Mouse (Mus musculus) gastrocnemius, postnatal 25 days (tissue): ENCODE results near the gene Clic4. TPM values are rescaled to one million over a fixed set of nuclear protein-coding genes. Genes with fewer than 3 reads are reported as not detected.

Experiments used
- DNase-seq: peaks from one replicate; pipeline ENCODE4 v3.0.0; 2022
- total RNA-seq, 2 experiments: library from RNA; stranded (reverse); gene quantifications; 1 replicate in 1 of 2; 2 replicates in 1 of 2; pipeline ENCODE4 v1.2.3; 2021

Clic4 gene
- total RNA-seq, 2 experiments from 2014 or later: 28.6 to 38.0 TPM

GRCm38 (mm10) chr4:135232563-135232962, 40.1 kb downstream of the Clic4 start:
- DNase-seq: no peak

GRCm38 (mm10) chr4:135231543-135231942, 41.1 kb downstream of the Clic4 start:
- DNase-seq: no peak

- DNase-seq: no peak
Measured at GRCm38 (mm10) chr4:135231136-135231535, 41.5 kb downstream of the Clic4 start.

GRCm38 (mm10) chr4:135230661-135231060, 42.0 kb downstream of the Clic4 start:
- DNase-seq: no peak

- no peak for DNase-seq
Measured at GRCm38 (mm10) chr4:135229871-135230270, 42.7 kb downstream of the Clic4 start.

- DNase-seq: no peak
Measured at GRCm38 (mm10) chr4:135228136-135228535, 44.5 kb downstream of the Clic4 start.

GRCm38 (mm10) chr4:135226008-135226667, 46.5 kb downstream of the Clic4 start:
- no peak for DNase-seq

GRCm38 (mm10) chr4:135223808-135224207, 48.8 kb downstream of the Clic4 start:
- no peak for DNase-seq

GRCm38 (mm10) chr4:135221632-135222407, 50.8 kb downstream of the Clic4 start:
- DNase-seq: no peak

- DNase-seq: no peak
Measured at GRCm38 (mm10) chr4:135220641-135221040, 52.0 kb downstream of the Clic4 start.

- DNase-seq: peak; percentile 31
Measured at GRCm38 (mm10) chr4:135219652-135220051, 53.0 kb downstream of the Clic4 start.

- DNase-seq: no peak
Measured at GRCm38 (mm10) chr4:135209846-135210245, 62.8 kb downstream of the Clic4 start.

- DNase-seq: peak; percentile 67
Measured at GRCm38 (mm10) chr4:135205711-135206600, 66.7 kb downstream of the Clic4 start.

- no peak for DNase-seq
Measured at GRCm38 (mm10) chr4:135205254-135205653, 67.4 kb downstream of the Clic4 start.

- no peak for DNase-seq
Measured at GRCm38 (mm10) chr4:135204666-135205065, 67.9 kb downstream of the Clic4 start.

- DNase-seq: no peak
Measured at GRCm38 (mm10) chr4:135203806-135204560, 68.6 kb downstream of the Clic4 start.

- DNase-seq: peak; percentile 32
Measured at GRCm38 (mm10) chr4:135203279-135203678, 69.3 kb downstream of the Clic4 start.

- no peak for DNase-seq
Measured at GRCm38 (mm10) chr4:135201771-135202170, 70.8 kb downstream of the Clic4 start.

- DNase-seq: no peak
Measured at GRCm38 (mm10) chr4:135197857-135198256, 74.8 kb downstream of the Clic4 start.

GRCm38 (mm10) chr4:135192841-135193240, 79.8 kb downstream of the Clic4 start:
- DNase-seq: no peak

GRCm38 (mm10) chr4:135191604-135192003, 81.0 kb downstream of the Clic4 start:
- no peak for DNase-seq

- DNase-seq: no peak
Measured at GRCm38 (mm10) chr4:135191185-135191584, 81.4 kb downstream of the Clic4 start.
